Mouse (Mus musculus) heart, embryonic 11.5 days (tissue): Measurements from ENCODE around the gene Ttll12. TPM values are rescaled to one million over a fixed set of nuclear protein-coding genes. Genes with fewer than 3 reads are reported as not detected.
A peak's percentile ranks its signal among the peaks of the same experiment; 100 is the strongest.

Experiments
- ATAC-seq: fragments of 200-750 bp; cut with Nextera tagmentation; replicated peaks from 2 replicates; pipeline ENCODE4 v1.8.0; 2017; ENCODE audit warnings: moderate library complexity; ENCODE audit not compliant: insufficient number of reproducible peaks, low FRiP score, low TSS enrichment
- H3K27ac ChIP-seq: fragments of 300-500 bp; sonication (generic); 2 replicates; pipeline ENCODE4 v1.5.1; 2014; ENCODE audit warnings: mild to moderate bottlenecking, low read depth, low read length
- H3K27me3 ChIP-seq: fragments of 300-500 bp; sonication (generic); 2 replicates; pipeline ENCODE4 v1.6.1; 2014; ENCODE audit warnings: mild to moderate bottlenecking, low read length, mixed read lengths; ENCODE audit not compliant: control insufficient read depth, insufficient read depth
- H3K36me3 ChIP-seq: fragments of 300-500 bp; sonication (generic); 2 replicates; pipeline ENCODE4 v1.6.1; 2014; ENCODE audit warnings: mild to moderate bottlenecking, low read length, moderate library complexity, mixed read lengths; ENCODE audit not compliant: control insufficient read depth, insufficient read depth
- H3K4me1 ChIP-seq: fragments of 300-500 bp; sonication (generic); 2 replicates; pipeline ENCODE4 v1.6.1; 2014; ENCODE audit warnings: low read length; ENCODE audit not compliant: control insufficient read depth, insufficient read depth
- H3K4me2 ChIP-seq: fragments of 300-500 bp; sonication (generic); 2 replicates; pipeline ENCODE4 v1.6.1; 2014; ENCODE audit warnings: mild to moderate bottlenecking, moderate library complexity
- H3K4me3 ChIP-seq: fragments of 300-500 bp; sonication (generic); 2 replicates; pipeline ENCODE4 v1.5.1; 2014; ENCODE audit warnings: low read depth, low read length
- H3K9ac ChIP-seq: fragments of 300-500 bp; sonication (generic); 2 replicates; pipeline ENCODE4 v1.6.1; 2014; ENCODE audit warnings: mild to moderate bottlenecking, low read depth, low read length, moderate library complexity
- H3K9me3 ChIP-seq: fragments of 300-500 bp; sonication (generic); replicated peaks from 2 replicates; pipeline ENCODE4 v1.6.1; 2016; ENCODE audit warnings: low read length; ENCODE audit not compliant: control insufficient read depth
- WGBS: fragments of 180-500 bp; shearing (Covaris S2); extraction: QIAGEN DNeasy Blood & Tissue Kit; methylation state at CpG from one replicate; pipeline ENCODE4 v1.1.7; 2014; ENCODE audit not compliant: insufficient replicate concordance; 5-methylcytosine and 5-hydroxymethylcytosine counted together
- polyA plus RNA-seq: library from polyadenylated mRNA; unstranded; fragments of >200 nt; fragmentation: Nextera tagmentation; extraction: Ambion mirVana; gene quantifications from 2 replicates; pipeline ENCODE4 v1.2.1, GENCODE M21; 2014

The Ttll12 gene
- polyA plus RNA-seq = 30.4 and 31.1 TPM in 2 replicates

GRCm38 (mm10) chr15:83594513-83595363, at the start of gene Ttll12:
TSS of gene Ttll12 (minus strand) at chr15:83595157.
- peak; percentile 84 for ATAC-seq
- peak within 1 kb of the TSS; percentile 82 for H3K9ac ChIP-seq
- peak within 1 kb of the TSS; percentile 56 for H3K4me3 ChIP-seq
- no peaks in the 10 kb centered on the region for H3K27me3 ChIP-seq
- H3K9me3 ChIP-seq = no peaks in the 10 kb centered on the region
- peaks cover 20% of the 10 kb centered on the region for H3K4me1 ChIP-seq
- no peaks in the 10 kb centered on the region for H3K36me3 ChIP-seq
- peak within 1 kb of the TSS; percentile 83 for H3K4me2 ChIP-seq
- peak within 1 kb of the TSS; percentile 73 for H3K27ac ChIP-seq
- WGBS = under 1% methylated on average over 68 of the region's 68 CpGs

GRCm38 (mm10) chr15:83642518-83642917, 47.6 kb upstream of the Ttll12 start:
- Histone ChIP-seq H3K27ac (no peak overlapping the region), H3K4me2 (no peak overlapping the region), H3K36me3 (no peaks in the 10 kb centered on the region), H3K4me1 (peaks cover 17% of the 10 kb centered on the region), H3K9ac (no peak overlapping the region), H3K9me3 (no peaks in the 10 kb centered on the region), H3K4me3 (no peak overlapping the region), H3K27me3 (no peaks in the 10 kb centered on the region; the same call in 1 of the 2 replicates)
- WGBS = 86% methylated on average over 6 of the region's 6 CpGs
- ATAC-seq = no peak

GRCm38 (mm10) chr15:83640208-83640607, 45.3 kb upstream of the Ttll12 start:
- ATAC-seq = no peak
- H3K9me3 ChIP-seq = no peaks in the 10 kb centered on the region
- no peak overlapping the region for H3K4me3 ChIP-seq
- H3K4me2 ChIP-seq = no peak overlapping the region
- H3K9ac ChIP-seq = no peak overlapping the region
- H3K4me1 ChIP-seq = peaks cover 22% of the 10 kb centered on the region
- 0 out of 2 replicates have a peak overlapping the region, but pooled peaks have one; percentile 11 for H3K27ac ChIP-seq
- no peaks in the 10 kb centered on the region for H3K27me3 ChIP-seq
- 34% methylated on average over 4 of the region's 4 CpGs for WGBS
- H3K36me3 ChIP-seq = no peaks in the 10 kb centered on the region

- 15% methylated on average over 3 of the region's 3 CpGs for WGBS
- H3K4me2 ChIP-seq = no peak overlapping the region
- ATAC-seq = 0 out of 2 replicates have a peak, but pooled peaks have one; percentile 15
- no peaks in the 10 kb centered on the region for H3K36me3 ChIP-seq
- H3K4me3 ChIP-seq = no peak overlapping the region
- peaks cover 22% of the 10 kb centered on the region for H3K4me1 ChIP-seq
- peak overlapping the region; percentile 60 for H3K27ac ChIP-seq
- H3K9me3 ChIP-seq = no peaks in the 10 kb centered on the region
- H3K27me3 ChIP-seq = no peaks in the 10 kb centered on the region
- H3K9ac ChIP-seq = no peak overlapping the region
Measured at GRCm38 (mm10) chr15:83639160-83639559, 44.2 kb upstream of the Ttll12 start.

- no peaks in the 10 kb centered on the region for H3K36me3 ChIP-seq
- H3K27ac ChIP-seq = peak overlapping the region; percentile 43; the same call in 1 of the 2 replicates
- 69% methylated on average over 20 of the region's 20 CpGs for WGBS
- no peaks in the 10 kb centered on the region for H3K9me3 ChIP-seq
- no peak overlapping the region for H3K4me2 ChIP-seq
- H3K9ac ChIP-seq = no peak overlapping the region
- no peak overlapping the region for H3K4me3 ChIP-seq
- ATAC-seq = no peak
- H3K4me1 ChIP-seq = peaks cover 22% of the 10 kb centered on the region
- H3K27me3 ChIP-seq = no peaks in the 10 kb centered on the region
Measured at GRCm38 (mm10) chr15:83638196-83638899, 43.4 kb upstream of the Ttll12 start.

- 38% methylated on average over 6 of the region's 6 CpGs for WGBS
- H3K36me3 ChIP-seq = no peaks in the 10 kb centered on the region
- no peak for ATAC-seq
- H3K9me3 ChIP-seq = no peaks in the 10 kb centered on the region
- no peak overlapping the region for H3K27ac ChIP-seq
- no peaks in the 10 kb centered on the region for H3K27me3 ChIP-seq
- no peak overlapping the region for H3K9ac ChIP-seq
- no peak overlapping the region for H3K4me2 ChIP-seq
- H3K4me1 ChIP-seq = peaks cover 22% of the 10 kb centered on the region
- no peak overlapping the region for H3K4me3 ChIP-seq
Measured at GRCm38 (mm10) chr15:83636759-83637158, 41.8 kb upstream of the Ttll12 start.

- Histone ChIP-seq H3K4me1 (peaks cover 21% of the 10 kb centered on the region), H3K9ac (no peak overlapping the region), H3K4me3 (no peak overlapping the region), H3K36me3 (no peaks in the 10 kb centered on the region), H3K27ac (no peak overlapping the region), H3K9me3 (no peaks in the 10 kb centered on the region), H3K4me2 (no peak overlapping the region), H3K27me3 (no peaks in the 10 kb centered on the region)
- no peak for ATAC-seq
- WGBS = 52% methylated on average over 3 of the region's 3 CpGs
Measured at GRCm38 (mm10) chr15:83635251-83635650, 40.3 kb upstream of the Ttll12 start.

- H3K9me3 ChIP-seq = 0 out of 2 replicates have a peak, but pooled peaks cover 3% of the 10 kb centered on the region
- H3K9ac ChIP-seq = no peak overlapping the region
- H3K36me3 ChIP-seq = peaks cover 4% of the 10 kb centered on the region; the same call in 1 of the 2 replicates
- no peak for ATAC-seq
- no peak overlapping the region for H3K4me2 ChIP-seq
- H3K4me1 ChIP-seq = peaks cover 13% of the 10 kb centered on the region
- no peak overlapping the region for H3K4me3 ChIP-seq
- H3K27ac ChIP-seq = no peak overlapping the region
- H3K27me3 ChIP-seq = no peaks in the 10 kb centered on the region
- 19% methylated on average over 1 of the region's 1 CpGs for WGBS
Measured at GRCm38 (mm10) chr15:83634076-83634475, 39.1 kb upstream of the Ttll12 start.
